Mouse (Mus musculus): Measurements from ENCODE around the gene Sele. TPM values are rescaled to one million over a fixed set of nuclear protein-coding genes. Genes with fewer than 3 reads are reported as not detected.

The Sele gene
- polyA plus RNA-seq, 1 experiment: 0.49 TPM

DNA sequence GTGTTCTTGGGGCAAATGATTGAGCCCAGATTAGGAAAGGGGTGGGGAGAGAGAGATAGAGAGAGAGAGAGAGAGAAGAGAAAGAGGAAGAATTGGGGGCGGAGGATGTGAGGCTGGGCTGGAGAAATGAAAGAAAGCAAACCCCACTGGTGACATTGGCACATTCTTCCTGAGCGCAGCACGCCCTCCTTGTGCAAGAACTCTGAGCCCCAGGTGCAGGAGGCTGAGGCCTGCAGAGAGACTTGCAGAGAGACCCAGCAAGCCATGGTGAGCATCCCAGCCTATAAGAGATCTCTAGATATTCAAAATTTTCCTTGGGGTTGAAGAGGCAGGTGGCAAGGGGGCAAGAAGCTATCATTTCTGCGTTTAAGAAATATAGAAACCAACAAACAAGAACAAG, 13.9 kb downstream of the Sele start, which contains the start of gene Sell:
Sell (plus strand) TSS at position 58 of the 400 bp plus-strand sequence.
- no peaks in the 10 kb centered on the region for H3K4me1 ChIP-seq (ENCODE audit: control insufficient read depth, insufficient read depth, low read length)
- no peak within 1 kb of the TSS for H3K4me3 ChIP-seq (ENCODE audit: control insufficient read depth, low read depth, low read length)
- no peak for TF ChIP-seq POLR2A (IDR thresholded peaks at IDR 0.05; ENCODE audit: control insufficient read depth, low read depth, low read length)
- no peak within 1 kb of the TSS for H3K27ac ChIP-seq (ENCODE audit: control insufficient read depth, insufficient read depth, low read depth, low read length)
- H3K27me3 ChIP-seq (ENCODE audit: control insufficient read depth, insufficient read depth, low read length): no peaks in the 10 kb centered on the region
- H3K36me3 ChIP-seq (ENCODE audit: control insufficient read depth, insufficient read depth, low read length): no peaks in the 10 kb centered on the region

DNA sequence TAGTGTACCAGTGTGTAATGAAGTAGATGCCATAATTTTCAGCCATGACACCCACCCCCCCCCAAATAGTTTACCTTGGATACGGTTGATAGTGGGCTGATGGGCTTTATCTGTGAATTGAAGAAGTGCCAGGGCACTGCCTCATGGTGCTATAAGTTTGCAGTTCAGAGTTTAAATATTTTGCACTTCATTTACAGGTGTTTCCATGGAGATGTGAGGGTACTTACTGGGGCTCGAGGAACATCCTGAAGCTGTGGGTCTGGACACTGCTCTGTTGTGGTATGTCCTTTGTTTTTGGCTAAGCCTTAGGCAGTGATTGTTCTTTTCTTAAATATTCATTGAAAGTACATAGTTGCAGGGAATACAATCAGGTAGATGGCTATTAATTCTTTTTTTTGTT, 14.8 kb downstream of the Sele start:
- TF ChIP-seq CTCF (IDR thresholded peaks at IDR 0.05; ENCODE audit: control insufficient read depth, insufficient read depth, insufficient replicate concordance, low read depth, low read length): no peak
- no peak for TF ChIP-seq POLR2A (IDR thresholded peaks at IDR 0.05; ENCODE audit: control insufficient read depth, low read depth, low read length)
- Histone ChIP-seq H3K4me3 (ENCODE audit: control insufficient read depth, low read depth, low read length) (no peak overlapping the region), H3K27ac (ENCODE audit: control insufficient read depth, insufficient read depth, low read depth, low read length) (no peak overlapping the region), H3K36me3 (ENCODE audit: control insufficient read depth, insufficient read depth, low read length) (no peaks in the 10 kb centered on the region), H3K27me3 (ENCODE audit: control insufficient read depth, insufficient read depth, low read length) (no peaks in the 10 kb centered on the region), H3K4me1 (ENCODE audit: control insufficient read depth, insufficient read depth, low read length) (no peaks in the 10 kb centered on the region)

DNA sequence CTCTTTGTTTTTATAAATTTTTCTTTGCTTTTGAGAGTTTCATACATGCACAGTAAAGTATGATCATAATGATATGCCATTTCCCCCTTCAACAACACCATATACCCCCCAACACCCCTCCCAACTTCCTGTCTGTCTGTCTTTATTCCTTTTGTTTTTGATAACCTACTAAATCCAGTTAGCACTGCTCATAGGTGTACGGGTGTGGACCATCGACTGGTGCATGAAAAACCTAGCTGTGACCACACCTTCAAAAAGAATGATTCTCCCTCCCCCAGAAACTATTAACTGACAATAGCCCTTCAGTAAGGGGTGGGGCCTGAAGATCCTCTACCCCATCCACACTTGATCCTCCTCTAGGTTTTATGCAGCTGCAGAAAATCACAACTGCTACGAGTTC, 15.7 kb downstream of the Sele start:
- Histone ChIP-seq H3K4me3 (ENCODE audit: control insufficient read depth, low read depth, low read length) (no peak overlapping the region), H3K27ac (ENCODE audit: control insufficient read depth, insufficient read depth, low read depth, low read length) (no peak overlapping the region)
- no peak for TF ChIP-seq CTCF (IDR thresholded peaks at IDR 0.05; ENCODE audit: control insufficient read depth, insufficient read depth, insufficient replicate concordance, low read depth, low read length)

DNA sequence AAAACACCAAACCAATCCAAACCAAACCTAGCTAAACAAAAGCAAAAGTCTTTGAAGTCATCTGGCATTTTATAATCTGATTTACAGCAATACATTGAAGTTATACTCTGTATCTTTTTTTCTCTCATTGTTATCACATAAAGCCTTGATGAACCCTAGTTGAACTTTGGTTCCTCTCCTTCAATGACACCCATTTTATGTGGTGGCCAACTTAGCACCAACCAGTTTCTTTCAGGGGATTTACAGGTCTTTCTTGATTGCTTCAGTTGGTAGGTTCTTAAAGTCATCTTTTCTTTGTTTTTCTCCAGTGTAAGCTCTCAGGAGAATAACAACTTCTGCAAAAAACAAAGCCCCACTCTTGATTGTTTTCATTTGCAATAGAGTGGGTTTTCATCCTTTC, 21.2 kb downstream of the Sele start:
- H3K4me1 ChIP-seq (ENCODE audit: control insufficient read depth, insufficient read depth, low read length): no peaks in the 10 kb centered on the region
- no peaks in the 10 kb centered on the region for H3K27me3 ChIP-seq (ENCODE audit: control insufficient read depth, insufficient read depth, low read length)
- H3K4me3 ChIP-seq (ENCODE audit: control insufficient read depth, low read depth, low read length): no peak overlapping the region
- H3K36me3 ChIP-seq (ENCODE audit: control insufficient read depth, insufficient read depth, low read length): no peaks in the 10 kb centered on the region
- H3K27ac ChIP-seq (ENCODE audit: control insufficient read depth, insufficient read depth, low read depth, low read length): no peak overlapping the region
- TF ChIP-seq CTCF (IDR thresholded peaks at IDR 0.05; ENCODE audit: control insufficient read depth, insufficient read depth, insufficient replicate concordance, low read depth, low read length) (no peak), POLR2A (IDR thresholded peaks at IDR 0.05; ENCODE audit: control insufficient read depth, low read depth, low read length) (no peak)

More for the DNA sequence above, 15.7 kb downstream of the Sele start:
- Histone ChIP-seq H3K36me3 (ENCODE audit: control insufficient read depth, insufficient read depth, low read length) (no peaks in the 10 kb centered on the region), H3K27me3 (ENCODE audit: control insufficient read depth, insufficient read depth, low read length) (no peaks in the 10 kb centered on the region), H3K4me1 (ENCODE audit: control insufficient read depth, insufficient read depth, low read length) (no peaks in the 10 kb centered on the region)

DNA sequence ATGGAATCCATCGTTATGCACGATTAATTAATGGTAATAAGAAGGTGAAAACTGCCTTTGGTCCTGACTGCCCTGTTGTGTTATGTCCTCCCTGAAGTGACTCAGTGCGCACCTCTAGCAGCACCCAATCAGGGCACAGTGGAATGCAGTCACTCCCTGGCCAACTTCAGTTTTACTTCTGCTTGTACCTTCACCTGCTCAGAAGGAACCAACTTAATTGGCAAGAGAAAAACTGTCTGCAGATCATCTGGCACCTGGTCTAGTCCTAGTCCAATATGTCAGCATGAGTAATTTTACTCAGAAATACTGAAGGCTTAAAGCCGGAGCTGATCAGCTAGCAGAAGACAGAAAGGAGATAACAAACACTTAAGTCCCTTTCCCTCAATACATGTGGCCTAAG, 22.4 kb downstream of the Sele start:
- Histone ChIP-seq H3K4me3 (ENCODE audit: control insufficient read depth, low read depth, low read length) (no peak overlapping the region), H3K4me1 (ENCODE audit: control insufficient read depth, insufficient read depth, low read length) (no peaks in the 10 kb centered on the region), H3K36me3 (ENCODE audit: control insufficient read depth, insufficient read depth, low read length) (no peaks in the 10 kb centered on the region), H3K27me3 (ENCODE audit: control insufficient read depth, insufficient read depth, low read length) (no peaks in the 10 kb centered on the region), H3K27ac (ENCODE audit: control insufficient read depth, insufficient read depth, low read depth, low read length) (no peak overlapping the region)
- TF ChIP-seq CTCF (IDR thresholded peaks at IDR 0.05; ENCODE audit: control insufficient read depth, insufficient read depth, insufficient replicate concordance, low read depth, low read length): no peak
- no peak for TF ChIP-seq POLR2A (IDR thresholded peaks at IDR 0.05; ENCODE audit: control insufficient read depth, low read depth, low read length)

DNA sequence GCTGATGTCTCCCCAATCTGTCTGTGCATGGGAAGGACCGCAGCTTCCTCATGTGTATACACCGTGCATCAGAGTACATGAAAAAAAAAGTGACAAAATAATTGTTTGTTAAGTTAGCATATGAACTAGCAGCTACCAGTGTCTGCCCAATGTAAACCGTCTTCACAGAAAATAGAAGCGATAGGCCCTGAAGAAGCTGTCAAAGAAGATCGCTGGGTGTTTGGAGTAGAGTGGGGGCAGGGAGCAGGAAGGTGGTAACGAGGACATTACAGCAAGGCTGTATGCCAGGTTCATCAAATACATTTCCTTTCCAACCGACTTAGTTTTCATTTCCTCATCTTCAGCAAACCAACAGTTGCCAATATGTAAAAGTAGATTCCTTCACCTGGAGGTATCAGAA, 23.1 kb downstream of the Sele start:
- Histone ChIP-seq H3K4me3 (ENCODE audit: control insufficient read depth, low read depth, low read length) (no peak overlapping the region), H3K4me1 (ENCODE audit: control insufficient read depth, insufficient read depth, low read length) (no peaks in the 10 kb centered on the region), H3K27ac (ENCODE audit: control insufficient read depth, insufficient read depth, low read depth, low read length) (no peak overlapping the region), H3K27me3 (ENCODE audit: control insufficient read depth, insufficient read depth, low read length) (no peaks in the 10 kb centered on the region), H3K36me3 (ENCODE audit: control insufficient read depth, insufficient read depth, low read length) (no peaks in the 10 kb centered on the region)
- no peak for TF ChIP-seq CTCF (IDR thresholded peaks at IDR 0.05; ENCODE audit: control insufficient read depth, insufficient read depth, insufficient replicate concordance, low read depth, low read length)
- TF ChIP-seq POLR2A (IDR thresholded peaks at IDR 0.05; ENCODE audit: control insufficient read depth, low read depth, low read length): no peak

DNA sequence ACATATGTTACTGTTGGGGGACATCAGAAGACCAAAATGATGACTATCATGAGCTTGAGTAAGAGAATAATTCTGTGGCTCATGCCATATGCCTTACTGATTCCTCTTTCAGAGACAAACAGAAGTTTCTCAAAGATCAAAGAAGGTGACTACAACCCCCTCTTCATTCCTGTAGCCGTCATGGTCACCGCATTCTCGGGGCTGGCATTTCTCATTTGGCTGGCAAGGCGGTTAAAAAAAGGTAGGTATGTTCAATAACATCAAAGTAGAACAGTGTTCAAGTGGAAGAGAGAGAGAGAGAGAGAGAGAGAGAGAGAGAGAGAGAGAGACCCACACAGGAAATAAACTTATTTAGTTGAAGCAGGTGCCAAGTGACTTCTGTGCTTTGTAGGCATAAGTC, 24.0 kb downstream of the Sele start:
- no peak overlapping the region for H3K27ac ChIP-seq (ENCODE audit: control insufficient read depth, insufficient read depth, low read depth, low read length)
- no peak overlapping the region for H3K4me3 ChIP-seq (ENCODE audit: control insufficient read depth, low read depth, low read length)
- no peaks in the 10 kb centered on the region for H3K27me3 ChIP-seq (ENCODE audit: control insufficient read depth, insufficient read depth, low read length)
- no peak for TF ChIP-seq POLR2A (IDR thresholded peaks at IDR 0.05; ENCODE audit: control insufficient read depth, low read depth, low read length)
- TF ChIP-seq CTCF (IDR thresholded peaks at IDR 0.05; ENCODE audit: control insufficient read depth, insufficient read depth, insufficient replicate concordance, low read depth, low read length): no peak
- no peaks in the 10 kb centered on the region for H3K36me3 ChIP-seq (ENCODE audit: control insufficient read depth, insufficient read depth, low read length)
- H3K4me1 ChIP-seq (ENCODE audit: control insufficient read depth, insufficient read depth, low read length): no peaks in the 10 kb centered on the region

DNA sequence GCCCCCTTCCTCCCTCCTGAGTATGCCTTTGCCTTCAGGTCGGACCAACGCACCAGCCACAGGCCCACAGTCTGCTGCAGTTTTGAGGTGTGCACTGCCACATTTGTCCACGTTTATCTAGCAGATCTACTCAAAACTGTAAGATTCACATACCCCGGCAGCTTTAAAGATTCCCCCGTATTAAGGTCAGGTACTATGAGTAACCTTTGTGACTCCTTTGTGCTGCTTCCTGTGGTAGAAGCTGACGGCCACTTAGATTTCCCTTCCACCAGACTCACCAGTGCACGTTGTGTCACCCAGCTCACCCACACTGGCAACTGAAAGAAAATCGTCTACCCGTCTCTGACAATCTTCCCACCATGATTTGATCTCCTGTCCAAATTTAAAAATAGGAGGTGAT, 25.1 kb downstream of the Sele start:
- no peaks in the 10 kb centered on the region for H3K4me1 ChIP-seq (ENCODE audit: control insufficient read depth, insufficient read depth, low read length)
- no peak overlapping the region for H3K27ac ChIP-seq (ENCODE audit: control insufficient read depth, insufficient read depth, low read depth, low read length)
- no peak overlapping the region for H3K4me3 ChIP-seq (ENCODE audit: control insufficient read depth, low read depth, low read length)
- TF ChIP-seq CTCF (IDR thresholded peaks at IDR 0.05; ENCODE audit: control insufficient read depth, insufficient read depth, insufficient replicate concordance, low read depth, low read length) (no peak), POLR2A (IDR thresholded peaks at IDR 0.05; ENCODE audit: control insufficient read depth, low read depth, low read length) (no peak)
- no peaks in the 10 kb centered on the region for H3K36me3 ChIP-seq (ENCODE audit: control insufficient read depth, insufficient read depth, low read length)
- no peaks in the 10 kb centered on the region for H3K27me3 ChIP-seq (ENCODE audit: control insufficient read depth, insufficient read depth, low read length)

Data from testis, adult 2 months (tissue).